Mouse (Mus musculus) liver, embryonic 16.5 days (tissue): ENCODE measurements around the gene Olfr547. TPM values are rescaled to one million over a fixed set of nuclear protein-coding genes. Genes with fewer than 3 reads are reported as not detected.

Experiments
- ATAC-seq: fragments of 200-750 bp; cut with Nextera tagmentation; 2 replicates; pipeline ENCODE4 v1.8.0; 2017; ENCODE audit warnings: low read depth, mild to moderate bottlenecking, moderate number of reproducible peaks, moderate library complexity
- H3K27ac ChIP-seq: fragments of 300-500 bp; sonication (generic); 2 replicates; pipeline ENCODE4 v1.5.1; 2014; ENCODE audit warnings: mild to moderate bottlenecking, low read length
- H3K27me3 ChIP-seq: fragments of 300-500 bp; sonication (generic); 2 replicates; pipeline ENCODE4 v1.6.1; 2014; ENCODE audit warnings: low read depth, low read length, mixed read lengths; ENCODE audit not compliant: control insufficient read depth, insufficient read depth
- H3K36me3 ChIP-seq: fragments of 300-500 bp; sonication (generic); 2 replicates; pipeline ENCODE4 v1.6.1; 2014; ENCODE audit warnings: mild to moderate bottlenecking; ENCODE audit not compliant: control insufficient read depth, insufficient read depth
- H3K4me1 ChIP-seq: fragments of 300-500 bp; sonication (generic); 2 replicates; pipeline ENCODE4 v1.6.1; 2014; ENCODE audit warnings: low read depth, low read length, mixed read lengths; ENCODE audit not compliant: control insufficient read depth
- H3K4me2 ChIP-seq: fragments of 300-500 bp; sonication (generic); 2 replicates; pipeline ENCODE4 v1.6.1; 2014; ENCODE audit warnings: low read depth, low read length, mixed read lengths
- H3K4me3 ChIP-seq: fragments of 300-500 bp; sonication (generic); 2 replicates; pipeline ENCODE4 v1.5.1; 2014; ENCODE audit warnings: low read depth, mild to moderate bottlenecking, low read length
- H3K9ac ChIP-seq: fragments of 300-500 bp; sonication (generic); 2 replicates; pipeline ENCODE4 v1.6.1; 2014; ENCODE audit warnings: low read depth, low read length
- H3K9me3 ChIP-seq: fragments of 300-500 bp; sonication (generic); replicated peaks from 2 replicates; pipeline ENCODE4 v1.6.1; 2016; ENCODE audit warnings: low read length; ENCODE audit not compliant: control insufficient read depth
- WGBS: fragments of 180-500 bp; shearing (Covaris S2); extraction: QIAGEN DNeasy Blood & Tissue Kit; methylation state at CpG from one replicate; pipeline ENCODE4 v1.1.7; 2014; ENCODE audit not compliant: insufficient replicate concordance; 5-methylcytosine and 5-hydroxymethylcytosine counted together
- polyA plus RNA-seq: library from polyadenylated mRNA; unstranded; fragments of >200 nt; fragmentation: Nextera tagmentation; extraction: Ambion mirVana; gene quantifications from 2 replicates; pipeline ENCODE4 v1.2.1, GENCODE M21; 2015

The Olfr547 gene
- polyA plus RNA-seq, 1 experiment from 2014 or later = not detected

DNA sequence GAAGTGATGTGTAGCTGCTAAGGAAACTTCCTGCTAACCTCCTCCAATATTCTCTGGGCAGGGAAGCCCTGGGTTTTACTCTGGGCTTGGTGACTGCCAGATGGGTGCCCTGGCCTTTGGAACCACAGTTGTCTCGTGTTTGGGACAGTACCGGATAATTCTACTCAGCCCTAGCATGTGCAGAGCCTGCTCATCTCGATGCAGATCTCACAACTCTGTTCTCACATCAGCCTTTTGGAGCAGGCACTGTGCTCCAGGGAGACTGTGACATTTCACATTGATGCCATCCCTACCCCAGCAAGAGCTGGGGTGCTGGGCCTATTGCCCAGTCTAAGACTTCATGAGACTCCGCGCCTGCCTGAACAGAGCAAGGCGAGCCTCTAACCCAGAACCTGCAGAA, 25.9 kb upstream of the Olfr547 start:
- Histone ChIP-seq H3K27me3 (no peaks in the 10 kb centered on the region; the same call in 1 of the 2 replicates), H3K4me1 (no peaks in the 10 kb centered on the region), H3K27ac (no peak overlapping the region), H3K9me3 (no peaks in the 10 kb centered on the region), H3K9ac (no peak overlapping the region), H3K4me2 (no peak overlapping the region), H3K36me3 (no peaks in the 10 kb centered on the region), H3K4me3 (no peak overlapping the region)
- WGBS = 76% methylated on average over 6 of the region's 6 CpGs
- ATAC-seq = no peak

DNA sequence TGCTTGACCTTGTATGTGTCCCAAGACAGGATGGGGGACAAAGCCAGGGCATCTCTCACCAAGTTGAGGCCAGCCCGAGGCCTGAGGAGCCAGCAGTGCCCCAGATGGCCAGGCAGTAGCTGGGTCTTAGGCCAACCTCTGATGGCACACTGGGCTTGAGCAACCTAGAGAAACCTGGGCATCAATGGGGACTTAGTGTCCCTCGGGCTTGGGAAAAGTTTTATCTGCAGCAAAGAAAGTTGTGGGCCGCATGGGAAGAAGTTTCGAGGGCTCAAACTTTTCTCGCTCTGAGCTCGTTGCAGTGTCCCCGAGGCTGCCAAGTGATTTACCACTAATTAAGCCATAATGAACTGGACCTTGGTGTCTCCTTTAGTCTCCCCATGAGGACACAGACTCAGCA, 24.8 kb upstream of the Olfr547 start:
- H3K27me3 ChIP-seq = no peaks in the 10 kb centered on the region; the same call in 1 of the 2 replicates
- H3K27ac ChIP-seq = no peak overlapping the region
- no peak for ATAC-seq
- no peak overlapping the region for H3K9ac ChIP-seq
- no peaks in the 10 kb centered on the region for H3K4me1 ChIP-seq
- 62% methylated on average over 7 of the region's 7 CpGs for WGBS
- H3K9me3 ChIP-seq = no peaks in the 10 kb centered on the region
- no peak overlapping the region for H3K4me2 ChIP-seq
- H3K36me3 ChIP-seq = no peaks in the 10 kb centered on the region
- H3K4me3 ChIP-seq = no peak overlapping the region

DNA sequence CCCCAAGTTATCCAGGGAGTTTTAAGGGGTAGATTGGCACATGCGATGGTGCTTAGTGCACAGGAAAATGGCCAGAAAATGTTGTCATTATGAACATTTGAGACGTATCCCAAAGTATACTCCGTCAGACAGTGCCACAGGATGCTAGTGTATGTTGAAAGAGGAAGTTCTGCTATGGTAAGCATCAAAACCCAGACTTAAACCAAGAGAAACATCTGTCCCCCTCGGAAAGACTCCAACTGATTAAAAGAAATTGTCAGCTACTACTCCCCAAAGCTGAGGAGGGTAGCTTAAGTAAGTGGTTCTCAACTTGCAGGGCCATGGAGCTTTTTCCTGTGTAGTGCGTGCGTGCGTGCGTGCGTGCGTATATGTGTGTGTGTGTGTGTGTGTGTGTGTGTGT, 22.6 kb upstream of the Olfr547 start:
- no peak overlapping the region for H3K27ac ChIP-seq
- no peak overlapping the region for H3K4me2 ChIP-seq
- H3K36me3 ChIP-seq = no peaks in the 10 kb centered on the region
- no peak for ATAC-seq
- 53% methylated on average over 10 of the region's 10 CpGs for WGBS
- no peak overlapping the region for H3K9ac ChIP-seq
- H3K4me1 ChIP-seq = no peaks in the 10 kb centered on the region
- no peaks in the 10 kb centered on the region for H3K9me3 ChIP-seq
- no peaks in the 10 kb centered on the region; the same call in 1 of the 2 replicates for H3K27me3 ChIP-seq
- H3K4me3 ChIP-seq = no peak overlapping the region

DNA sequence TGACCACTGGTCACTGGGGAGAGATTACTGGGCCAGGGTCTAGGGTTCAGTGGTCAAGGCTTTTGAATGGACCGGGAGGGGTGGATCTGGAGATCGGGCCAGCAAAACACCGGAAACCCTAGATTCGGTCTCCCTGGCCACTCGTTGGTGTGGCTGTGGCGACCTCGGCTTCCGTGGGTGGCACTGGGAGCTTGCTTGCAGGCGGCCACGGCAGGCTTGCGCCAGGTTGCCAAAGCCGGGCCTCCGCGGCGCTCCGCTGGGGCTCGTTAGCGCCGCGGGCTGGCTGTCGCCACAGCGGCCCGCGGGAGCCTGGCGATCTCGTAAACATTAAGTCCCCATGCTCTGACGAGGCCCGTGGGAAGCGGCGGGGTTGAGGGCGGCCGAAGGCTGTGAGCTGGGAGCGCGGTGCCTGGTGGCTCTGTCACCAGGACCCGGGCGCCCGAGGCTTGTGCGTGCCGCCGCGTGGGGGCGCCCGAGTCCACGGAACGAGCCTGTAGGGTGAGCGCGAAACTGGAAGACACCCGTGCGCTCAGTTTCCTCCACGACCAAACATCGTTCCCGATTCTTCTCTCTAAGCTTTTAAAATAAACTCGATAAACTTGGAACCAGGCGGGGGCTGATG, 21.6 kb upstream of the Olfr547 start:
- peak; percentile 78 for ATAC-seq
- Histone ChIP-seq H3K27me3 (no peaks in the 10 kb centered on the region; the same call in 1 of the 2 replicates), H3K36me3 (no peaks in the 10 kb centered on the region), H3K9ac (peak overlapping the region; percentile 35; the same call in 1 of the 2 replicates), H3K27ac (no peak overlapping the region), H3K4me1 (no peaks in the 10 kb centered on the region), H3K4me2 (peak overlapping the region; percentile 74), H3K4me3 (peak overlapping the region; percentile 51), H3K9me3 (no peaks in the 10 kb centered on the region)
- WGBS = under 1% methylated on average over 54 of the region's 54 CpGs

DNA sequence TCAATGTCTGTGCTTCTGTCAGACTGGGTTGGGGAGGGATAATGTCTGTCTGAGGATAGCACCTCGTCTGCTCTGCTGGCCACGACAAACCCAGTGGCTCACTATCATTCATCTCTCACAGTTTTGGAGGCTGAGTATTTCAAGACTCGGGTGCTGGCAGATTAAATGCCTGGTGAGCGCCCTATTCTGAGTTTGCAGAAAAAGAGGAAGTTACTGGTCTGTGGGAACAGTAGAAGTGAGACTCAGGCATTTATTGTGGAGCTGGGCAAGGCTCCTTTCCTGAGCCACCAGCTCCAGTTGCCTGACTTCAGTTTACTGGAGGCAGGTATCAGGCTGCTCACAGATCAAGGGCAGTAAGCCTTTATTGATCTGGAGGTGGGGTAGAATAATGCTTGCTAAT, 20.4 kb upstream of the Olfr547 start:
- H3K27me3 ChIP-seq = no peaks in the 10 kb centered on the region; the same call in 1 of the 2 replicates

DNA sequence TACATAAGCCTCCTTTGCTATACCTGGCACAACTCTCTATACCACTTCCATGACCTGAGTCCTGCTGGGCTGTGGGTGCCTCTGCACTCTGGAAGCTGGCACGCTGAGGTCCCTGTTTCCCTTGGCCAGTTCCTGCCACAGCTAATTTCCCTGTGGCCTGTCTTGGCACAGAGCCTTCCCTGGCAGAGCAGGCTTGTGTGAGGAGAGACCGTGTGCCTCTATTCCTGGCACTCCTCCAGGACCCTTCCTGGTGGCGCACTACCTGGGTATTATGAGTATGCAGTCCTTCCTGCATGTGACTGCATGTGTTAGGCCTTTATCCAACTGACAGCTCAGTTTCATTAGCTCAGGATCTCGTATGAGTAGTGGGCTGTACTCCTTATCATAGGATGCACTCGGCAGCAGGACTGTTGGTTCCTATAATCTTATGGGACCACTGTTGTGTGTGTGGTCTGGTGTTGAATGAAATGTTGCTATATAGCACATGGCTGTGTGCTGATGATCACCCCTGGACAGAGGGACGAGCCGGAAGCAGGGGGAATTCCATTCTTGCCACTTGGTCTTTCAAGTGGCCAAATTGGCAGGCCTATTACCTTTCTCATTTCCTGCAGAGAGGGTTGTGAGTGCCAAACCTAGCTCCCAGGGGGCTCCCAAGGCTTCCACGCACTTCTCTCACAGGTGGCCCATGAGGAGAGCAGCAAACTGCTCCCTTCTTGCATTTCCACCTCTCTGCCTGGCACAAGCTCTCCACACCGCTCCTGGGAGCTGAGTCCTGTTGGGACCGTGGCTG, 18.1 kb upstream of the Olfr547 start:
- Histone ChIP-seq H3K4me3 (no peak overlapping the region), H3K27me3 (no peaks in the 10 kb centered on the region; the same call in 1 of the 2 replicates), H3K4me2 (no peak overlapping the region), H3K27ac (no peak overlapping the region), H3K4me1 (no peaks in the 10 kb centered on the region), H3K9ac (no peak overlapping the region), H3K9me3 (no peaks in the 10 kb centered on the region), H3K36me3 (no peaks in the 10 kb centered on the region)
- no peak for ATAC-seq
- WGBS = 44% methylated on average over 10 of the region's 10 CpGs

More for the DNA sequence above, 20.4 kb upstream of the Olfr547 start:
- no peak for ATAC-seq
- no peaks in the 10 kb centered on the region for H3K36me3 ChIP-seq
- no peaks in the 10 kb centered on the region for H3K4me1 ChIP-seq
- no peak overlapping the region for H3K4me3 ChIP-seq
- WGBS = 11% methylated on average over 4 of the region's 4 CpGs
- no peaks in the 10 kb centered on the region for H3K9me3 ChIP-seq
- H3K27ac ChIP-seq = no peak overlapping the region
- no peak overlapping the region for H3K9ac ChIP-seq
- H3K4me2 ChIP-seq = no peak overlapping the region

DNA sequence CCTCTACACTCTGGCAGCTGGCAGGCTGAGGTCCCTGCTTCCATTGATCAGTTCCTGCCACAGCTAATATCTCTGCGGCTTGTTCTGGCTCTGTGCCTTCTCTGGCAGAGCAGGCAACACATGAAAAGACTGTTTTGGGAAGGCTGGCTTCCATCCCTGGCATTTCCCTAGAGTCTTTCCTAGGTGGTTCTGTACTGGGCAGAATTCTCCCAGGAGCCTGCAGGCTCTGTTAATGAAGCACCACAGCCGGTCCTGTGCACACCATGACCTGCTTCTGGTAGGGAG, 17.6 kb upstream of the Olfr547 start:
- ATAC-seq = no peak
- 60% methylated on average over 2 of the region's 2 CpGs for whole genome bisulfite sequencing
- Histone ChIP-seq H3K27me3 (no peaks in the 10 kb centered on the region; the same call in 1 of the 2 replicates), H3K9me3 (no peaks in the 10 kb centered on the region), H3K4me3 (no peak overlapping the region), H3K4me2 (no peak overlapping the region), H3K9ac (no peak overlapping the region), H3K27ac (no peak overlapping the region), H3K4me1 (no peaks in the 10 kb centered on the region), H3K36me3 (no peaks in the 10 kb centered on the region)

DNA sequence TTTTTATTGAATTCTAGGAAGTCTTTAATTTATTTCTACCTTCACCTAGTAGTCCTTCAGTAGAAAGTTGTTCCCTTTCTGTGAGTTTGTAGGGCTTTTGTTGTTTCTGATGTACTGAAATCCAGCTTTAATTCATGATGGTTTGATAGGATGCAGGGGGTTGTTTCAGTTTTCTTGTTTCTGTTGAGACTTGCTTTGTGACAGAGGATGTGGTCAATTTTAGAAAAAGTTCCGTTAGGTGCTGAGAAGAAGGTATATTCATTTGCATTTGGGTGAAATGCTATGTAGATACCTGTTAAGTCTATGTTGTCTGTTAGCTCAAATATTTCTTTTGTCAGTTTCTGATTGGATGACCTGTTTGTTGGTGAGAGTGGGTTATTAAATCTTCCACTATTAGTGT, 5.5 kb upstream of the Olfr547 start:
- H3K4me2 ChIP-seq = no peak overlapping the region
- ATAC-seq = no peak
- H3K27me3 ChIP-seq = no peaks in the 10 kb centered on the region
- H3K4me1 ChIP-seq = no peaks in the 10 kb centered on the region
- no peak overlapping the region for H3K27ac ChIP-seq
- H3K4me3 ChIP-seq = no peak overlapping the region
- H3K36me3 ChIP-seq = no peaks in the 10 kb centered on the region
- 45% methylated on average over 1 of the region's 1 CpGs for WGBS
- no peaks in the 10 kb centered on the region for H3K9me3 ChIP-seq
- H3K9ac ChIP-seq = no peak overlapping the region

DNA sequence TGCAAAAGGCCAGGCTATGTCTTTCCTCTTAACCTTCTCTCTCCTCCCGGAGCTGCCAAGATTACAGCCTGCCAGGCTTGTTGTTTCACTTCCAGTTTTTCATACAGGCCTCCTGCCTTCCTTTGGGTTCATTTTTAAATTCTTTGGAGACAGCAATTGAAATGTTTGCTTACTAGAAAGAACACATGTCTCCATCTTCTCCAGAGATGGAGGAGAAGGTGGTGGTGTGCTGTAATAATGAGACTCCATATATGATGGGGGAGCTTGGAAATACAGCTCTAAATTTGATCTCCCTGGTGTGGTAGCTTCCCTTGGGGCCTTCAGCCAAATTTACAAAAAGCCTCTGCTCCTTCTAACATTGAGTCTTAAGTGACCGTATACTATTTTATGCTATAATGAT, 6.0 kb downstream of the Olfr547 start, which contains the start of gene Olfr548-ps1:
TSS of gene Olfr548-ps1 (plus strand) at position 301 of the 400 bp plus-strand sequence.
- no peak within 1 kb of the TSS for H3K4me2 ChIP-seq
- H3K4me1 ChIP-seq = no peaks in the 10 kb centered on the region
- no peak within 1 kb of the TSS for H3K27ac ChIP-seq
- no peaks in the 10 kb centered on the region for H3K9me3 ChIP-seq
- H3K36me3 ChIP-seq = no peaks in the 10 kb centered on the region
- no peak within 1 kb of the TSS for H3K4me3 ChIP-seq
- no peak within 1 kb of the TSS for H3K9ac ChIP-seq
- 59% methylated on average over 2 of the region's 2 CpGs for WGBS
- no peaks in the 10 kb centered on the region for H3K27me3 ChIP-seq
- no peak for ATAC-seq
